Mouse (Mus musculus): ENCODE results near the gene Rccd1. TPM values are rescaled to one million over a fixed set of nuclear protein-coding genes. Genes with fewer than 3 reads are reported as not detected.

The Rccd1 gene
- polyA plus RNA-seq (2014; fragmentation: Nextera tagmentation; extraction: Ambion mirVana): 7.0 and 11.4 TPM in 2 replicates

DNA sequence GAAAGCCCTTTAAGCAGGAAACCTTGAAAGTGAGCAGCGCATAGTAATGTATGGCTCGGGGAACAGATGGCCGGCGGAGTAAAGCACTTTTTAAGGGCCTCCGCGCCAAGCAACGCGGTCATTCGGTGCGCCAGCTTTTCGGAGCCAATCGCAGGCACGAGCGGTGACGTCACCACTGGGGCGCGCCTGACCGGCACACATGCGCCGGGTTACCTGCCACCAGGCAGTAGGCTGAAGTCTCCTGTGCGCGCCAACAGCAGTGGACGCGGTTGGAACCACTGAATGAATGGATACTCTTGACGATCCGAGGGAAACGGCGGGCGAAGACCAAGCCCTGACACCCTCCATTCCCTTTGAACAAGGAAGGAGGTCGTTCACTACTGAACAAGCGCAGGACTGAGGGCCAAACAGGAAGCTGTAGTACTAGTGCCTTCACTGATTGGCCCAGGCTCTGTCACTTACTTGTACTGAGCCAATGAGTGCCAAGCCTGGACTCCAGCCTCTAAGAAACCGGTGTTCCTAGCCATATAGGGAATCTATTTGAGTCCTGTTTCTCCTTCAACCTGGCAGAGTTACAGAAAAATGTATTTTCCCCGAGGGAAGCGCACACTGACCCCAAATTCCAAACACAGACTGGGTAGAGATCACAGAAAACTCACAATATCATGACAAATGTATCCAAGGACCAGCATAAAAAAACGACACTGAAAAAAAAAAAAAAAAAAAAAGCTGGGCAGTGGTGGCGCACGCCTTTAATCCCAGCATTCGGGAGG lies at the start of gene Rccd1:
Rccd1 (minus strand) TSS at position 412 of the 773 bp plus-strand sequence.
- Histone ChIP-seq H3K9me3 (replicated peaks; ENCODE audit: control insufficient read depth, low read length) (no peaks in the 10 kb centered on the region), H3K27ac (ENCODE audit: low read depth, low read length) (peak within 1 kb of the TSS; percentile 86), H3K4me2 (ENCODE audit: low read length) (peak within 1 kb of the TSS; percentile 83), H3K36me3 (ENCODE audit: control insufficient read depth, insufficient read depth, low read length) (peaks cover 56% of the 10 kb centered on the region), H3K4me1 (ENCODE audit: control insufficient read depth, insufficient read depth, low read length) (peaks cover 9% of the 10 kb centered on the region), H3K4me3 (ENCODE audit: low read depth, low read length) (peak within 1 kb of the TSS; percentile 52), H3K27me3 (replicated peaks; ENCODE audit: control insufficient read depth, insufficient read depth, low read length) (no peaks in the 10 kb centered on the region), H3K9ac (ENCODE audit: low read length) (peak within 1 kb of the TSS; percentile 72)
- ATAC-seq (peak; percentile 100), DNase-seq (ENCODE audit: low spot score) (peak; percentile 99)
- WGBS: 3% methylated on average over 38 of the region's 38 CpGs

DNA sequence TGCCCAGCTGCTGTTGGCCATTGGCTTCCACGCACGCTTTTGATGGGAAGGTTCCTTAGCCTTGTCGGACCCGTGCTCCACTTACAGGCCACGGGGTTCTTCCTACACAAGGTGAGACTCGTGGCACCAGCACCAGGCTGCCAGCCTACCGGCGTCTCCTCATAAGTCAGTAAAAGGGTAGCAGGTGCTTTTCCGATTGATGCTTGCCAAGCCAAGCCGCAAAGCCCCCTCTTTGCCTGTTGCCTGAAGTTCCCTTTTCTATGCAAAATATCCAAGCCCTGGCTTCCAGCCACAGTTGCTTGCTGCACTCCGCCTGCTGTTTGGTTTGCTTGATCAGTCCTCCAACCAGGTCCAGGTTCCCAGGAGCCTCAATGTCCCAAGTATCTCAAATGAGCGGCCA lies 49.6 kb upstream of the Rccd1 start:
- peak; percentile 38 for DNase-seq (ENCODE audit: low spot score)
- 0 out of 2 replicates have a peak, but pooled peaks cover 2% of the 10 kb centered on the region for H3K4me1 ChIP-seq (ENCODE audit: control insufficient read depth, insufficient read depth, low read length)
- H3K9ac ChIP-seq (ENCODE audit: low read length): no peak overlapping the region
- 78% methylated on average over 12 of the region's 12 CpGs for WGBS
- no peaks in the 10 kb centered on the region for H3K36me3 ChIP-seq (ENCODE audit: control insufficient read depth, insufficient read depth, low read length)
- H3K9me3 ChIP-seq (replicated peaks; ENCODE audit: control insufficient read depth, low read length): no peaks in the 10 kb centered on the region
- H3K27ac ChIP-seq (ENCODE audit: low read depth, low read length): no peak overlapping the region
- no peaks in the 10 kb centered on the region for H3K27me3 ChIP-seq (replicated peaks; ENCODE audit: control insufficient read depth, insufficient read depth, low read length)
- no peak overlapping the region for H3K4me2 ChIP-seq (ENCODE audit: low read length)
- no peak for ATAC-seq
- H3K4me3 ChIP-seq (ENCODE audit: low read depth, low read length): no peak overlapping the region

DNA sequence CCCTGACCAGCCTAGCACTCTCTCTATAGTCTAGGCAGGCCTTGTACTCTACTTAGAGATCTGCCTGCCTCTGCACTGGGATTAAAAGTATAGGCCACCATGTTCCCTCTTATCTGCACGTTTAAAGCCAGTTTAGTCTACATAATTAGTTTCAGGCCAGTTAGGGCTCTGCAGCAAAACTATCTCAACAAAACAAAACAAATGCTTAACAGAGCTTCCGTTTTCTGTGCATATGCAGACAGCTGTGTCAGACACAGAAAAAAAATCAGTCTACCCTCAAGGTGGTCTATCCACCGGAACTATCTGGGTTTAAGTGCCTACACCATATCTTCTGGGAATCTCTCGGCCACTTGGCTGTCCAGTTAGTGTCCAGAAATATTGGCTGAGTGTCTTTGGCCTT lies 49.1 kb upstream of the Rccd1 start:
- Histone ChIP-seq H3K9me3 (replicated peaks; ENCODE audit: control insufficient read depth, low read length) (no peaks in the 10 kb centered on the region), H3K36me3 (ENCODE audit: control insufficient read depth, insufficient read depth, low read length) (peaks cover 4% of the 10 kb centered on the region; the same call in 1 of the 2 replicates), H3K27ac (ENCODE audit: low read depth, low read length) (no peak overlapping the region), H3K9ac (ENCODE audit: low read length) (no peak overlapping the region), H3K27me3 (replicated peaks; ENCODE audit: control insufficient read depth, insufficient read depth, low read length) (no peaks in the 10 kb centered on the region), H3K4me3 (ENCODE audit: low read depth, low read length) (no peak overlapping the region), H3K4me2 (ENCODE audit: low read length) (no peak overlapping the region), H3K4me1 (ENCODE audit: control insufficient read depth, insufficient read depth, low read length) (0 out of 2 replicates have a peak, but pooled peaks cover 2% of the 10 kb centered on the region)
- DNase-seq (ENCODE audit: low spot score) (no peak), ATAC-seq (no peak)
- 82% methylated on average over 4 of the region's 4 CpGs for WGBS

DNA sequence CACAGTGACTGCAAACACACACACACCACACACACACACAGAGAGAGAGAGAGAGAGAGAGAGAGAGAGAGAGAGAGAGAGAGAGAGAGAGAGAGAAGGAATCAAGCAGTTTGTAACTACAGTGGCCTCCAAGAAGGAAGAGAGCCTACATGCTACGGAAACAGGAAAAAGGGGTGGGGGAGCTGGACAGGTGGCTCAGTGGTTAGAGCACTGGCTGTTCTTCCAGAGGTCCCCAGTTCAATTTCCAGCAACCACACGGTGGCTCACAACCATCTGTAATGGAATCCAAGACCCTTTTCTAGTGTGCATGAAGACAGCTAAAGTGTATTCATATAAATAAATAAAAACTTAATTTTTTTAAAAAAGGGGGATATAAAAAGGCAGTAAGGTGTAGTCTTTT lies 48.4 kb upstream of the Rccd1 start:
- Histone ChIP-seq H3K4me1 (ENCODE audit: control insufficient read depth, insufficient read depth, low read length) (0 out of 2 replicates have a peak, but pooled peaks cover 2% of the 10 kb centered on the region), H3K27ac (ENCODE audit: low read depth, low read length) (no peak overlapping the region), H3K4me3 (ENCODE audit: low read depth, low read length) (no peak overlapping the region), H3K27me3 (replicated peaks; ENCODE audit: control insufficient read depth, insufficient read depth, low read length) (no peaks in the 10 kb centered on the region), H3K36me3 (ENCODE audit: control insufficient read depth, insufficient read depth, low read length) (peaks cover 11% of the 10 kb centered on the region), H3K9ac (ENCODE audit: low read length) (no peak overlapping the region), H3K9me3 (replicated peaks; ENCODE audit: control insufficient read depth, low read length) (no peaks in the 10 kb centered on the region), H3K4me2 (ENCODE audit: low read length) (no peak overlapping the region)
- 63% methylated on average over 2 of the region's 2 CpGs for WGBS
- no peak for ATAC-seq
- no peak for DNase-seq (ENCODE audit: low spot score)

DNA sequence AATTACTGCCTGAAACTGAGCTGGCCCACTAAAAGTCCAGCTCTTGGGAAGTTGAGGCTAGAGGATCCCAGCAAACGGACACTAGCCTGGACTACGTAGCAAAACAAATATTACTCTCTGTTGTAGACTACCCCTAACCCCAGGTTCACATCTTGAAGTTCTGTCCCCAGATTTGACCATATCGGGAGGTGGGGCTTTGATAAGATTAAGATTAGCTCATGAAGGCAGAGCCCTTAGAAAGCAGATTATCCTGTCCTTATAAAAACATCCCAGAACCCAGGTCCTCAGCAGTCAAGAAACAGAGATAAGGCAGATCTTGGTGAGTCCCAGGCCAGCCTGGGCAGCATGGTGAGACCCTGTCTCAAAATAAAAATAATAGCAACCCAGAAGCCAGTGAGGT lies 47.9 kb upstream of the Rccd1 start:
- H3K4me2 ChIP-seq (ENCODE audit: low read length): no peak overlapping the region
- H3K9me3 ChIP-seq (replicated peaks; ENCODE audit: control insufficient read depth, low read length): no peaks in the 10 kb centered on the region
- H3K36me3 ChIP-seq (ENCODE audit: control insufficient read depth, insufficient read depth, low read length): peaks cover 16% of the 10 kb centered on the region
- H3K27me3 ChIP-seq (replicated peaks; ENCODE audit: control insufficient read depth, insufficient read depth, low read length): no peaks in the 10 kb centered on the region
- ATAC-seq (no peak), DNase-seq (ENCODE audit: low spot score) (no peak)
- WGBS: 87% methylated on average over 3 of the region's 3 CpGs
- H3K4me1 ChIP-seq (ENCODE audit: control insufficient read depth, insufficient read depth, low read length): 0 out of 2 replicates have a peak, but pooled peaks cover 2% of the 10 kb centered on the region
- no peak overlapping the region for H3K4me3 ChIP-seq (ENCODE audit: low read depth, low read length)
- H3K9ac ChIP-seq (ENCODE audit: low read length): no peak overlapping the region
- H3K27ac ChIP-seq (ENCODE audit: low read depth, low read length): no peak overlapping the region

DNA sequence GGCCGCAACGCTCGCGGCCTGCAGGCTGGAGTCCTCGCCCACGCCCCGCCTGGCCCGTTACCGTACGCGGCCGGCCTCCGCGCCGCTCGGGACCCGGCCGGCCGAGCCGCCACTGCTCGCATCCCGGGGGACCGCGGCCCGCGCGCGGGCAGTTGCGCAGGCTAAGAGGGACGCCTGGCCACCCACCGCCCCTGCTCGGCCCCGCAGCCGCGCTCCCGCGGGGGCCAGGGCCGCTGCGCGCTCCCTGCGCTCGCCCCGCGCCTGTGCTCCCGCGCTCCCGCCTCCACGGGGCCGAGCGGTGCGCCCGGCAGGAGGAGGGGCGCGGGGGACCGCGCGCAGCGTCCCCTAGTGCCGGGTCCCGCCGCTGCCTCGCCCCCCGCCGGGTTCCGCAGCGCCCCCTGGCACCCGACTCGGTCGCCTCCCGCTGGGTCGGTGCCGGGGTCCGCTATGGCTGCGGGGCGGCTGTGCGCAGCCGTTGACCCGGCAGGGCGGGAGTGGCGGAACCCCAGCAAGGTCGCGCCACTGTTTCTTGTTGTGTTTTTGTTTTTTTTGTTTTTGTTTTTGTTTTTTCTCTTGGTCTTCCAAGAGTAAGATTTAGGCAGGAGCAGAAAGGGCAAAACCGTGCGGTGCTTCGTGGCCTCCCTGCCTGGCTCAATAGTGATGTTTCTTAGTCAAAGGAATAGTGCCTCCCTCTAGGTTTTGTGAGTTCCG lies 46.9 kb upstream of the Rccd1 start, which contains the start of gene Man2a2:
Man2a2 (minus strand) TSS at position 335 of the 711 bp plus-strand sequence.
- peak within 1 kb of the TSS; percentile 90 for H3K9ac ChIP-seq (ENCODE audit: low read length)
- H3K4me3 ChIP-seq (ENCODE audit: low read depth, low read length): peak within 1 kb of the TSS; percentile 89
- peak within 1 kb of the TSS; percentile 71 for H3K27ac ChIP-seq (ENCODE audit: low read depth, low read length)
- 0 out of 2 replicates have a peak, but pooled peaks cover 2% of the 10 kb centered on the region for H3K4me1 ChIP-seq (ENCODE audit: control insufficient read depth, insufficient read depth, low read length)
- H3K9me3 ChIP-seq (replicated peaks; ENCODE audit: control insufficient read depth, low read length): no peaks in the 10 kb centered on the region
- ATAC-seq: peak; percentile 82
- WGBS: under 1% methylated on average over 63 of the region's 86 CpGs
- H3K27me3 ChIP-seq (replicated peaks; ENCODE audit: control insufficient read depth, insufficient read depth, low read length): no peaks in the 10 kb centered on the region
- DNase-seq (ENCODE audit: low spot score): peak; percentile 82
- peak within 1 kb of the TSS; percentile 68 for H3K4me2 ChIP-seq (ENCODE audit: low read length)
- peaks cover 25% of the 10 kb centered on the region for H3K36me3 ChIP-seq (ENCODE audit: control insufficient read depth, insufficient read depth, low read length)

DNA sequence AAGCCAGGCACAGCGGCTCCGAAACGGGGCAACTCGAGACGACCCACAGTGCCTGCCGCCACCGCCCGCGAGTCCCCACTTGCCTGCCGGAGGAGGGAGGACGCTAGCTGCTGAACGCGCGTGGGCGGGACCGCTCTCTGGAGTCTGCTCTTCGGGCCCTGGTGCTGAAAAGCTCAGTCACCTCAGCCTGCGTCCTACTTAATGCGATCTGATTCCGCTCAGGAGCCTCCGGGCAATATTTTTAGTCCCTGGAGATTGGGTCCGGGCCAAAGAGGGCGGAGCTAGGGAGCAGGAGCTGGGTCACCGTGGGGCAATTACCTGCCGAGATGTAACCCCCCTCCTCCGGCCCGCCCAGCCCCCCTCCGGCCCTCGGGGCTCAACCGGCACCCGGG lies 46.4 kb upstream of the Rccd1 start:
- 0 out of 2 replicates have a peak, but pooled peaks cover 2% of the 10 kb centered on the region for H3K4me1 ChIP-seq (ENCODE audit: control insufficient read depth, insufficient read depth, low read length)
- WGBS: under 1% methylated on average over 31 of the region's 31 CpGs
- H3K9ac ChIP-seq (ENCODE audit: low read length): peak overlapping the region; percentile 90
- peak overlapping the region; percentile 68 for H3K4me2 ChIP-seq (ENCODE audit: low read length)
- peak overlapping the region; percentile 71 for H3K27ac ChIP-seq (ENCODE audit: low read depth, low read length)
- DNase-seq (ENCODE audit: low spot score): peak; percentile 75
- H3K36me3 ChIP-seq (ENCODE audit: control insufficient read depth, insufficient read depth, low read length): peaks cover 31% of the 10 kb centered on the region
- peak overlapping the region; percentile 89 for H3K4me3 ChIP-seq (ENCODE audit: low read depth, low read length)
- no peaks in the 10 kb centered on the region for H3K27me3 ChIP-seq (replicated peaks; ENCODE audit: control insufficient read depth, insufficient read depth, low read length)
- no peaks in the 10 kb centered on the region for H3K9me3 ChIP-seq (replicated peaks; ENCODE audit: control insufficient read depth, low read length)
- ATAC-seq: peak; percentile 69

DNA sequence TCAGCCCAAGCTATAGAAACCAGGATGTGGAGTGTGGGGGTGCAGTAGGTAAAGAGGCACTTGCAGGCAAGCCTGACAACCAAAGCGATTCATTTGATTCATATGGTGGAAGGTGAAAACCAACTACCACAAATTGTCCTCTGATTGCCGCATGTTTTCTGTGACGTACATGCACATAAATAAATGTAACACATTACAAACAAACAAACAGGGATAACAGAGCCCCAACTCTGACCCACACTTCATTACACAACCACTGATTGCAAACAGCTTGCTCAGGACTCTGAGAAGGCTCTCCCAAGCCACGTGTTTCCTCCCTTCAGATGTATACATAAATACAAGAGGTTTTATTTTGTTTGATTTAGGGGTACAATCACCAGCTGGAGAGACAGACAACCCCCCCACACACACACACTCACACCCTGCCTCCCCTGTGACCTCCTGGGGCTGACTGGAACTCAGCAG lies 45.7 kb upstream of the Rccd1 start:
- H3K4me1 ChIP-seq (ENCODE audit: control insufficient read depth, insufficient read depth, low read length): 0 out of 2 replicates have a peak, but pooled peaks cover 2% of the 10 kb centered on the region
- WGBS: 56% methylated on average over 4 of the region's 4 CpGs
- H3K36me3 ChIP-seq (ENCODE audit: control insufficient read depth, insufficient read depth, low read length): peaks cover 31% of the 10 kb centered on the region
- H3K27ac ChIP-seq (ENCODE audit: low read depth, low read length): no peak overlapping the region
- ATAC-seq: no peak
- peak overlapping the region; percentile 90 for H3K9ac ChIP-seq (ENCODE audit: low read length)
- DNase-seq (ENCODE audit: low spot score): no peak
- H3K4me2 ChIP-seq (ENCODE audit: low read length): peak overlapping the region; percentile 68
- peak overlapping the region; percentile 89 for H3K4me3 ChIP-seq (ENCODE audit: low read depth, low read length)
- H3K9me3 ChIP-seq (replicated peaks; ENCODE audit: control insufficient read depth, low read length): no peaks in the 10 kb centered on the region
- H3K27me3 ChIP-seq (replicated peaks; ENCODE audit: control insufficient read depth, insufficient read depth, low read length): no peaks in the 10 kb centered on the region

Data from forebrain, embryonic 14.5 days (tissue).